8 mouse cellular contexts compared by ENCODE assay signal in the genomic region with DNA sequence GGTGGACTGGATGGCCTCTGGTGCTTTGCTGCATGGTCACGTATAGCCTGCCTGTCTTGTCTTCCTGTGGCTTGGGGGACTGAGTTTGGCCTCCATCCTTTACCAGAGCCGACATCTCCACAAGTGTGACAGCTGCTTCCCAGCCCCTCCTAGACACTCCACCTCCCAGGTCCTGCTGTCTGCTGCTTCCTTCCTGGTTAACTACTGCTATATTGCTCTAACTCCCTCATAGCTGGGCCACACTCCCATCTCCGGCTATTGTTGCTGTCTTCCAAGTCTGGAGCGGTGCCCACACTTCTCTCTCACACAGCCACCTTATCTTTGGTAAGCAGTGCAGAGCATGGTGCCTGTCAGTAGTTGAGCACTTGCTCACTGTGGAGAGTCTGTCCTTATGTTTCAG. TPM values are rescaled to one million over a fixed set of nuclear protein-coding genes. Genes with fewer than 3 reads are reported as not detected.
DNase-seq lines count a peak whose midpoint lies in the region; ATAC-seq and TF ChIP-seq lines count a peak whose summit lies in the region.
"Had no signal": no experiment of that assay in that cellular context is flagged by ENCODE, and none has a peak within 500 bp of the region (broad histone marks: within the 10 kb centered on the region; RNA-seq: fewer than 3 reads in every experiment).

No protein-coding gene starts in this region.

- peaks cover 42% of the 10 kb centered on the region for H3K79me2 ChIP-seq in liver, adult 2 months (ENCODE audit: control insufficient read depth, insufficient read depth, low read length)

- H3K9me3 ChIP-seq in embryonic facial prominence, embryonic 13.5 days, result no peaks in the 10 kb centered on the region
- H3K9me3 ChIP-seq in hindbrain, embryonic 14.5 days (ENCODE audit: control insufficient read depth, low read length), result no peaks in the 10 kb centered on the region

- H3K9ac ChIP-seq in embryonic facial prominence, embryonic 13.5 days, result peak overlapping the region; percentile 77; the same call in 1 of the 2 replicates
- peak overlapping the region; percentile 86; the same call in 1 of the 2 replicates for H3K9ac ChIP-seq in hindbrain, embryonic 14.5 days
- H3K9ac ChIP-seq in liver, adult 2 months (ENCODE audit: low read depth, low read length), result peak overlapping the region; percentile 42

- H3K27me3 ChIP-seq in embryonic facial prominence, embryonic 13.5 days, result no peaks in the 10 kb centered on the region
- H3K27me3 ChIP-seq in hindbrain, embryonic 14.5 days (ENCODE audit: control insufficient read depth, insufficient read depth, low read length), result no peaks in the 10 kb centered on the region
- H3K27me3 ChIP-seq in liver, adult 2 months (ENCODE audit: control insufficient read depth, insufficient read depth, low read length), result no peaks in the 10 kb centered on the region

- no peak for TF ChIP-seq POLR2A in bone marrow, adult 2 months (IDR thresholded peaks at IDR 0.05; ENCODE audit: borderline replicate concordance, control insufficient read depth, low read depth, low read length)
- TF ChIP-seq POLR2A in liver, adult 2 months (IDR thresholded peaks at IDR 0.05; ENCODE audit: extremely low read depth, insufficient read depth, low read length), result no peak

- ATAC-seq in embryonic facial prominence, embryonic 13.5 days (ENCODE audit: insufficient number of reproducible peaks, insufficient read depth, low FRiP score, low TSS enrichment, low read depth), result no peak
- no peak for ATAC-seq in hindbrain, embryonic 14.5 days (ENCODE audit: low FRiP score)

- H3K27ac ChIP-seq in bone marrow, adult 2 months (ENCODE audit: control insufficient read depth, insufficient read depth, low read depth, low read length, poor library complexity), result peak overlapping the region; percentile 43
- no peak overlapping the region for H3K27ac ChIP-seq in embryonic facial prominence, embryonic 13.5 days
- no peak overlapping the region for H3K27ac ChIP-seq in hindbrain, embryonic 14.5 days
- H3K27ac ChIP-seq in liver, adult 2 months (replicated peaks; ENCODE audit: insufficient read depth, low read depth, low read length), result peak overlapping the region; percentile 56

- peaks cover 42% of the 10 kb centered on the region for H3K36me3 ChIP-seq in embryonic facial prominence, embryonic 13.5 days
- H3K36me3 ChIP-seq in hindbrain, embryonic 14.5 days (replicated peaks; ENCODE audit: control insufficient read depth, insufficient read depth), result peaks cover 46% of the 10 kb centered on the region
- H3K36me3 ChIP-seq in liver, adult 2 months (ENCODE audit: control insufficient read depth, insufficient read depth, low read length), result peaks cover 6% of the 10 kb centered on the region; the same call in 1 of the 2 replicates

- WGBS in bone marrow, adult 2 months, result 64% methylated on average over 4 of the region's 4 CpGs
- 78% methylated on average over 4 of the region's 4 CpGs for WGBS in embryonic facial prominence, embryonic 13.5 days
- WGBS in hindbrain, embryonic 14.5 days, result 80% methylated on average over 4 of the region's 4 CpGs
- WGBS in liver, adult 2 months, result 70% methylated on average over 4 of the region's 4 CpGs

- no peak for TF ChIP-seq CTCF in bone marrow, adult 2 months (IDR thresholded peaks at IDR 0.05; ENCODE audit: control insufficient read depth, insufficient read depth, low read length)
- TF ChIP-seq CTCF in liver, adult 2 months (IDR thresholded peaks at IDR 0.05; ENCODE audit: low read depth, low read length), result no peak

- peak overlapping the region; percentile 10 for H3K4me3 ChIP-seq in bone marrow, adult 2 months (replicated peaks; ENCODE audit: control insufficient read depth, low read depth, low read length)
- no peak overlapping the region for H3K4me3 ChIP-seq in embryonic facial prominence, embryonic 13.5 days
- H3K4me3 ChIP-seq in hindbrain, embryonic 14.5 days (replicated peaks; ENCODE audit: low read length), result no peak overlapping the region
- H3K4me3 ChIP-seq in liver, adult 2 months (ENCODE audit: insufficient read depth, low read depth, low read length), result no peak overlapping the region

- peaks cover 5% of the 10 kb centered on the region; the same call in 1 of the 2 replicates for H3K4me1 ChIP-seq in bone marrow, adult 2 months (ENCODE audit: control insufficient read depth, insufficient read depth, low read length)
- H3K4me1 ChIP-seq in embryonic facial prominence, embryonic 13.5 days, result peaks cover 23% of the 10 kb centered on the region
- H3K4me1 ChIP-seq in hindbrain, embryonic 14.5 days (replicated peaks; ENCODE audit: control insufficient read depth, insufficient read depth, low read length), result peaks cover 25% of the 10 kb centered on the region
- H3K4me1 ChIP-seq in liver, adult 2 months (ENCODE audit: control insufficient read depth, insufficient read depth, low read length), result peaks cover 38% of the 10 kb centered on the region

- DNase-seq in hindbrain, embryonic 14.5 days (ENCODE audit: low spot score), result no peak
- peak; percentile 13 for DNase-seq in liver, adult 2 months (ENCODE audit: extremely low read depth, low read depth, low spot score)
- DNase-seq in naive thymus-derived CD4-positive, alpha-beta T cell, adult 2 months (ENCODE audit: low read depth), result peak; percentile 9
- no peak for DNase-seq in frontal cortex, postnatal 36 days (ENCODE audit: low spot score in 2 of 2)
- no peak for DNase-seq in thymus, postnatal 10 days (ENCODE audit: low spot score in 2 of 2)

- H3K4me2 ChIP-seq in embryonic facial prominence, embryonic 13.5 days, result no peak overlapping the region; the same call in 1 of the 2 replicates
- H3K4me2 ChIP-seq in hindbrain, embryonic 14.5 days (replicated peaks), result 0 out of 2 replicates have a peak overlapping the region, but pooled peaks have one; percentile 11

RNA-seq across cellular contexts. Expression of gene Gm28035, which starts 0.6 kb away (rescaled TPM):
- 2.5 TPM in 1 of 2 replicates, not detected in the other for polyA plus RNA-seq in bone marrow, adult 2 months (2011; ENCODE audit: insufficient read depth, insufficient read length, low replicate concordance, missing spikeins)
- 0.06 and 0.11 TPM in 2 replicates for polyA plus RNA-seq in embryonic facial prominence, embryonic 13.5 days (2015; fragmentation: Nextera tagmentation; extraction: Ambion mirVana)
- polyA plus RNA-seq in hindbrain, embryonic 14.5 days (2014; fragmentation: Nextera tagmentation; extraction: Ambion mirVana), result 0.07 and 0.17 TPM in 2 replicates
- 4.2 and 5.1 TPM in 2 replicates for total RNA-seq in liver, adult 2 months (2014; rRNA removed)
- polyA plus RNA-seq in liver, adult 2 months (2012; rRNA removed), result 5.9 and 8.6 TPM in 2 replicates

RNA-seq across cellular contexts. Expression of gene Lrrc8a, which starts 2.3 kb away (rescaled TPM):
- 7.1 and 11.5 TPM in 2 replicates for polyA plus RNA-seq in bone marrow, adult 2 months (2011; ENCODE audit: insufficient read depth, insufficient read length, low replicate concordance, missing spikeins)
- 43.6 and 45.9 TPM in 2 replicates for polyA plus RNA-seq in embryonic facial prominence, embryonic 13.5 days (2015; fragmentation: Nextera tagmentation; extraction: Ambion mirVana)
- polyA plus RNA-seq in hindbrain, embryonic 14.5 days (2014; fragmentation: Nextera tagmentation; extraction: Ambion mirVana), result 57.9 and 58.6 TPM in 2 replicates
- total RNA-seq in liver, adult 2 months (2014; rRNA removed), result 8.5 and 14.0 TPM in 2 replicates
- 22.6 and 24.1 TPM in 2 replicates for polyA plus RNA-seq in liver, adult 2 months (2012; rRNA removed)

RNA-seq across cellular contexts. Expression of gene Phyhd1, which starts 26.2 kb away (rescaled TPM):
- 15.4 and 23.0 TPM in 2 replicates for polyA plus RNA-seq in bone marrow, adult 2 months (2011; ENCODE audit: insufficient read depth, insufficient read length, low replicate concordance, missing spikeins)
- polyA plus RNA-seq in embryonic facial prominence, embryonic 13.5 days (2015; fragmentation: Nextera tagmentation; extraction: Ambion mirVana), result 3.7 and 4.7 TPM in 2 replicates
- polyA plus RNA-seq in hindbrain, embryonic 14.5 days (2014; fragmentation: Nextera tagmentation; extraction: Ambion mirVana), result 5.9 and 6.9 TPM in 2 replicates
- total RNA-seq in liver, adult 2 months (2014; rRNA removed), result 87.4 and 97.7 TPM in 2 replicates
- 154 and 158 TPM in 2 replicates for polyA plus RNA-seq in liver, adult 2 months (2012; rRNA removed)

RNA-seq across cellular contexts. Expression of gene Kyat1, which starts 34.1 kb away (rescaled TPM):
- 4.2 and 6.5 TPM in 2 replicates for polyA plus RNA-seq in bone marrow, adult 2 months (2011; ENCODE audit: insufficient read depth, insufficient read length, low replicate concordance, missing spikeins)
- polyA plus RNA-seq in embryonic facial prominence, embryonic 13.5 days (2015; fragmentation: Nextera tagmentation; extraction: Ambion mirVana), result 9.4 and 10.0 TPM in 2 replicates
- polyA plus RNA-seq in hindbrain, embryonic 14.5 days (2014; fragmentation: Nextera tagmentation; extraction: Ambion mirVana), result 13.9 and 16.0 TPM in 2 replicates
- 169 and 184 TPM in 2 replicates for total RNA-seq in liver, adult 2 months (2014; rRNA removed)
- polyA plus RNA-seq in liver, adult 2 months (2012; rRNA removed), result 267 and 378 TPM in 2 replicates

RNA-seq across cellular contexts. Expression of gene Gm28038, which starts 41.1 kb away (rescaled TPM):
- polyA plus RNA-seq in bone marrow, adult 2 months (2011; ENCODE audit: insufficient read depth, insufficient read length, low replicate concordance, missing spikeins), result 8.7 TPM in 1 of 2 replicates, not detected in the other
- not detected in 2 replicates for polyA plus RNA-seq in embryonic facial prominence, embryonic 13.5 days (2015; fragmentation: Nextera tagmentation; extraction: Ambion mirVana)
- polyA plus RNA-seq in hindbrain, embryonic 14.5 days (2014; fragmentation: Nextera tagmentation; extraction: Ambion mirVana), result not detected in 2 replicates
- not detected in 2 replicates for total RNA-seq in liver, adult 2 months (2014; rRNA removed)
- not detected in 2 replicates for polyA plus RNA-seq in liver, adult 2 months (2012; rRNA removed)
- polyA plus RNA-seq: neural tube, embryonic 11.5 days had no signal

Comparison
In these comparisons a context has a peak if more than half of its experiments do, and no peak if none do; other contexts are left out.
1. H3K27ac ChIP-seq: peak in bone marrow, adult 2 months (single experiment) and liver, adult 2 months (single experiment); none in embryonic facial prominence, embryonic 13.5 days (single experiment) and hindbrain, embryonic 14.5 days (single experiment).
2. DNase-seq: peak in liver, adult 2 months (single experiment) and naive thymus-derived CD4-positive, alpha-beta T cell, adult 2 months (single experiment); none in hindbrain, embryonic 14.5 days (single experiment), frontal cortex, postnatal 36 days (0 of 2) and thymus, postnatal 10 days (0 of 2).
3. Peak in every context shown above with its lines, with median percentiles within 50 percentile points of each other: H3K9ac ChIP-seq.